Mouse (Mus musculus) erythroblast, embryonic 14.5 days (primary cell): ENCODE results near the gene B3galt6.

Experiments used
- GATA1 ChIP-seq: IDR thresholded peaks from 2 replicates; pipeline ENCODE4 v1.6.1; 2012; ENCODE audit warnings: low read length, inconsistent platforms, mixed read lengths
- TAL1 ChIP-seq: IDR thresholded peaks from 3 replicates; pipeline ENCODE4 v1.6.1; 2012; ENCODE audit warnings: low read length, inconsistent platforms, mixed read lengths

DNA sequence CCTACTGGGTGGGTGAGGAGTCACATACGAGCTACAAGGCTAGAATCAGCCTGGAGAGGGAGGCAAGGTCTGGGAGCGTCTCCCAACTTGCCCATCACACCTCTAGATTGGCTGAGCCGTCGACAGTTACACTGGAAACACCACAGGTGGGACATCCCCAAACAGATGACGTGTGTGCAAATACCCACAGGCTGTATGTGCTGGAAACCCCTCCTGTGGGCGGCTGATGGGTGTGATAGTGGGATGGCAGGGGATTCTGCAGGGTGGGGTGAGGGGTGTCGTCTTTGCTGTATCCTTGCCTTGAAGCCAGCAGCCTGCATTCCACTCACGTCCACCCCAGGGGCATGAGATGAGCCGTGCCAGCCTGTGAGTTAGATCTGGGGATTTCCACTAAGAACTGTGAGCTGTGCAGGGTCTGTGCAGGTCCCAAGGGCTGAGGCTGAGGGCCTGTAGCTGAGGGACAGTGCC is 38.2 kb upstream of the B3galt6 start:
- no peak for TF ChIP-seq TAL1
- TF ChIP-seq GATA1: no peak
